Mouse (Mus musculus): Measurements from ENCODE around the gene Rora.

DNA sequence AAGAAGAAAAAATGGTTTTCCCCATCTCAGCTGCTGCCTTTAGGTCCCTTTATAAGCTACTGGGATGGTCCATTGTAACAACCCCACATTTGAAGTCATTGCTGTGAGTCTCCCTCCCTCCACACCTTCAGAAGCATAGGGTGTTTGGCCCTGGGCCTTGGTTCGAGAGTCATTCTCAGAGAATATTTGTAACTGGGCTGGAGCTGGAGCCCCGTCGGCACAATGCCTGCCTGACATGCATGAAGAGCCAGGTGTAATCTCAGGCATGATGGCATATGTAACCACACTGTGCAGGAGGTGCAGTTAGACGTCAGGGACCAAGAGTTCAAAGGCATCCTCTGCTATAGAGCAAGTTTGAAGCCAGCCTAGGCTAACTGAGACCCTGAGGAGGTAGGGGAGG lies 680.1 kb downstream of the Rora start:
- TF ChIP-seq CTCF (IDR thresholded peaks at IDR 0.05; ENCODE audit: low read depth) (no peak), EP300 (IDR thresholded peaks at IDR 0.05; ENCODE audit: low read depth) (no peak)
